Mouse (Mus musculus): Measurements from ENCODE around the gene Ccdc189.

DNA sequence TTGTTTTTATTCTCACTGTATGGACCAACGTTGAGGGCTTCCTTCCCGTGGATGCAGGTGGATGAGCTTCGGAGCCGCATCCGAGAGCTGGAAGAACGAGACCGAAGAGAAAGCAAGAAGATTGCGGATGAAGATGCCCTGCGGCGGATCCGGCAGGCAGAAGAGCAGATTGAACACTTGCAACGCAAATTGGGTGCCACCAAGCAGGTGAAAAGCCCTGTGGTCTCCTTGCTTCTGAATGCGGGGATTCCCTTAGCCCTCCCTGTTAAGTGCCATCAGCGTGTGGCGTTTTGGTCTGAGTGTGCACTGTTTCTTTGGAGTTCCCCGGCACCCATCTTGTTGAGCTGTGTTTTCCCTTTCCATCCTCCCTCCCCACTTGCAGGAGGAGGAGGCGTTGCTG is 8.4 kb upstream of the Ccdc189 start:
- TF ChIP-seq POLR2A (IDR thresholded peaks at IDR 0.05; ENCODE audit: low read depth, low read length) (no peak), CTCF (IDR thresholded peaks at IDR 0.05; ENCODE audit: extremely low read depth, insufficient read length, insufficient replicate concordance, low read depth, low read length) (no peak)
